Mouse (Mus musculus) cerebellum, adult 2 months (tissue): ENCODE measurements around the gene Enc1. TPM values are rescaled to one million over a fixed set of nuclear protein-coding genes. Genes with fewer than 3 reads are reported as not detected.

Source experiments
- DNase-seq, 2 experiments: peaks; one replicate each; pipeline ENCODE4 v3.0.0; 2021
- H3K27ac ChIP-seq: fragments of 200-500 bp; 2 replicates; pipeline ENCODE4 v1.5.1; 2012; ENCODE audit warnings: low read length, control low read depth, inconsistent platforms; ENCODE audit not compliant: insufficient read depth
- H3K27me3 ChIP-seq: fragments of 200-500 bp; 2 replicates; pipeline ENCODE4 v1.6.1; 2012; ENCODE audit warnings: inconsistent platforms, mild to moderate bottlenecking, low read length, moderate library complexity; ENCODE audit not compliant: control insufficient read depth, insufficient read depth
- H3K4me1 ChIP-seq: fragments of 200-500 bp; 2 replicates; pipeline ENCODE4 v1.6.1; 2011; ENCODE audit warnings: low read length; ENCODE audit not compliant: control insufficient read depth, insufficient read depth
- H3K4me3 ChIP-seq: fragments of 200-500 bp; replicated peaks from 2 replicates; pipeline ENCODE3; 2011; ENCODE audit warnings: mild to moderate bottlenecking, low read depth, low read length, control low read depth; ENCODE audit not compliant: insufficient read depth
- CTCF ChIP-seq: fragments of 200-500 bp; IDR thresholded peaks from 2 replicates; pipeline ENCODE4 v1.5.1; 2011; ENCODE audit warnings: low read depth, mild to moderate bottlenecking, control low read depth, low read length, moderate library complexity, borderline replicate concordance; ENCODE audit not compliant: insufficient read depth
- POLR2A ChIP-seq: fragments of 200-500 bp; IDR thresholded peaks from 2 replicates; pipeline ENCODE4 v1.6.1; 2011; ENCODE audit warnings: low read length, control low read depth, borderline replicate concordance; ENCODE audit not compliant: insufficient read depth
- WGBS: fragments of 180-500 bp; shearing (Covaris S2); methylation state at CpG from one replicate; pipeline ENCODE4 v1.1.7; 2018; 5-methylcytosine and 5-hydroxymethylcytosine counted together
- polyA plus RNA-seq: library from polyadenylated mRNA; depleted of rRNA; stranded (reverse); fragments of >200 nt; gene quantifications from 2 replicates; pipeline ENCODE4 v1.2.3, GENCODE M21; 2012; rRNA removed

Enc1 gene
- polyA plus RNA-seq, 1 experiment: 20.2 TPM

DNA sequence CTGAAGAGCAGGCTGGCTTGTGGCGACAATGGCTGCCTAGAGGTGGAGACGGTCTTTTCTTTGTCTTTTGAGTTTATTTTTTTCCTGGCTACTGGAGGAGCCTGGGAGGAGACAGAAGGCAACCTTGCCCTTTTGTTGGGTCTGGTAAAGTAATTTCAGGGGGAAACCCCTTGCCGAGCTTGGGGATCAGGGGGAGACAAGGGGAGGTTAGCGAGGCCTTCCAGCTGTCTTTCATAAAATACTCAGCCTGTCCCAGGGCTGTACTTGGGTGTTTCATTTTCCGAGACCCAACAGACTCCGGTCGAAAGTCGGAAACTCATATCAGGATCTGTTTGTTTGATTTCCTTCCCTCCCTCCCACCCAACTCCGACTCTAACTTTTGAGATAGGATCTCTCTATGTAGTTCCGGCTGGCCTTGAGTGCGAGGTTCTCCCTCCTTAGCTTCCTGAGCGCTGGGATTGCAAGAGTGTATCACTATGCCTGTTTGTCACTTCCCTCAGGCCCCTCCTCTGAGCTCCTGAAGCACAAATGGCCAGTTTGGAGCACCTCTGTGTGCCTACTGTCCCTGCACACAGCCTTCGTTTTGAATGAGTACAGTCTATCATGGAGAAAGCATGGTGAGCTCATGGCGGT, 56.6 kb downstream of the Enc1 start:
- H3K4me1 ChIP-seq: no peaks in the 10 kb centered on the region
- no peak overlapping the region for H3K27ac ChIP-seq
- no peak overlapping the region for H3K4me3 ChIP-seq
- no peaks in the 10 kb centered on the region; the same call in 1 of the 2 replicates for H3K27me3 ChIP-seq
- TF ChIP-seq POLR2A (no peak), CTCF (no peak)
- no peak for DNase-seq
- 90% methylated on average over 14 of the region's 14 CpGs for WGBS

DNA sequence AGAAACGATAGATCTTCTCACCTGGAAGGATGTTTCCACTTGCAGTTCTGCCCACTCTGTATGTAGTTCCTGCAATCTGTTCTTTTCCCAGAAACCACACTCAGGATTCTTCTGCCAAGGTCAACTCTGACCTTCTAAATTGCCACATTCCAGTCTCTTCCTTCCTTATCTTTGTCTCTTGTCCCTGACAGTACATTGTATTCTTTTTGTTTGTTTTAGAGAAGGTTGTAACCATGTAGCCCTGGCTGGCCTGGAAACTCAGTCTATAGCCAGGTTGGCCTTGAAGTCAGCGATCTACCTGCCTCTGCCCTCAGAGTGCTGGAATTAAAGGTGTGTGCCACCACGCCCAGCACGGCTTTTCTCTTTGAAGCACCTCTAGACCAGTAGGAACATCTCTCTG, 58.0 kb downstream of the Enc1 start:
- H3K4me1 ChIP-seq: no peaks in the 10 kb centered on the region
- no peak for TF ChIP-seq POLR2A
- no peak for TF ChIP-seq CTCF
- no peaks in the 10 kb centered on the region; the same call in 1 of the 2 replicates for H3K27me3 ChIP-seq
- no peak overlapping the region for H3K4me3 ChIP-seq
- DNase-seq: no peak
- H3K27ac ChIP-seq: no peak overlapping the region
- 96% methylated on average over 4 of the region's 4 CpGs for WGBS

DNA sequence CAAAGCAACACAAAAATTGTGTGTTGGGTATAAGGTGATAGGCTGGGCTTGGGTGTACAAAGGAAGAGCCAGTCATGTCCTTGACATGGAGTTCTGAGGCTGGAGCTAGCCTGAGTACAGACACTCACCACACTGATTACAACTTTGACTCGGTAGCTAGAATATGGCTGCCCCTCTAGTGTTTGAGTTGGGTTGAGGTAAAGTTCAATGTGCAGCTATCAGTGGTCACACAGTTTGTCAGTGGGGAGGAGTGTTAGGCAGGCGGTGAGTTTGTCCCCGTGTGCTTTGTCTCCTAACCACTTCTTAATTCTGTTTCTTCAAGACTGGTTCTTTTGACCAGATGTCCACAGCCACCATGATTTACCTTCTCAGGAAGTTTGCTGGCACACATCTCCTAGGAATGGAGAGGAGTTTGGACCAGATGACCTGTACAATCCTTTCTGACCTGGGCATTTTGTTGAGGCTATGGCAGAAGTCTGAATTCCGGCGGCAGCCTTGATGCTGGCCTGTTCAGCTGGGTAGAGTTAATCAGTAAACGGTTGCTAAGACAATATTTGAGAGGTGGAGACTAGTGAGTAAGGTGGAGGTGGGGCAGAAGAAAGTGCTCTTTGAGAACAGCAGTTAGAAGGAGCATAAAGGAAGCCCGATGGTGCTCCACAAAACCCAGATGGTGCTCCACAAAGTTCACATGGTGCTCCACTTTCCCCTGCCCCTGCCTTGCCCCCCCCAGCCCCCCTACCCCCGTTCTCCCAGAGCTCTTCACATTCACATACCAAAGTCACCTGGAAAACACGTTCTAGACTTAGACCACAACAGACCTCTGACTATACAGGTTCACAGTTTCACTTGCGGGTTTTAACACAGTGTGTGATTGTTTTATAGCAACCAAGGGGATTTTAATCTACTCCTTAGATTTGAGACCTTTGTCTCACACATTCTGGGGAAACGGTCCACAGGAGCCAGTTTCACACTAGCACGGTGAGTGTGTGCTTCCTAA, 59.3 kb downstream of the Enc1 start:
- no peaks in the 10 kb centered on the region for H3K27me3 ChIP-seq
- 94% methylated on average over 12 of the region's 12 CpGs for WGBS
- DNase-seq: no peak
- H3K27ac ChIP-seq: no peak overlapping the region
- no peak overlapping the region for H3K4me3 ChIP-seq
- no peaks in the 10 kb centered on the region for H3K4me1 ChIP-seq
- TF ChIP-seq POLR2A (no peak), CTCF (no peak)

Other genes with a start within 250 kb of the Enc1 start
- not detected in 2 replicates for gene 1700029F12Rik, start 206.7 kb upstream of the Enc1 start, polyA plus RNA-seq
- gene Fam169a, start 173.8 kb upstream of the Enc1 start, polyA plus RNA-seq: 11.0 and 11.9 TPM in 2 replicates
- 0.31 TPM in 1 of 2 replicates, not detected in the other for gene Gm6169, start 141.9 kb upstream of the Enc1 start, polyA plus RNA-seq
- gene Gfm2, start 103.2 kb upstream of the Enc1 start, polyA plus RNA-seq: 34.1 and 36.2 TPM in 2 replicates
- 37.8 and 44.9 TPM in 2 replicates for gene Nsa2, start 103.2 kb upstream of the Enc1 start, polyA plus RNA-seq
- gene Hexb, start 42.7 kb upstream of the Enc1 start, polyA plus RNA-seq: 61.0 and 62.9 TPM in 2 replicates